17 mouse cellular contexts compared by ENCODE assay signal in the genomic region with DNA sequence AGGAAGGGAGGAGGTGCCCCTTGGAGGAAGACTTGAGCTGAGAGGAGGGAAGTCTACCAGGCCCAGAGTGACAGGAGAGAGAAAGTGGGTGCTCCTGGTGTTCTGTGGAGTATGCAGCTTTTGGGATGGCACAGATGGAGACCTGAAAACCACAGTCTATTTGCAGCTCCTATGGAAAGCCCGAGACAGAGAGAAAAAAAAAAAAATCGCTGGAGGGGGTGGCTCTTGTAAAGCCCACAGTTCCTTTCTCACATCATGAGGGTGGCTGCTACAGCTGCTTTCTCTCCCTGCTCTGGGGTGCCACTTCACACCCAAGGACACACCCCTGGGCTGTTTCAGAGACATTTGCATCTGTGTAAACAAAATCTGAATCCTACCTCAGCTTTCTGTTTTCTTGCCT.
DNase-seq lines count a peak whose midpoint lies in the region; ATAC-seq and TF ChIP-seq lines count a peak whose summit lies in the region.
"Had no signal": no experiment of that assay in that cellular context is flagged by ENCODE, and none has a peak within 500 bp of the region (broad histone marks: within the 10 kb centered on the region; RNA-seq: fewer than 3 reads in every experiment).

No protein-coding gene starts in this region.

- no peak for TF ChIP-seq CTCF in left cerebral cortex, adult 2 months (IDR thresholded peaks at IDR 0.05)

- peaks cover 22% of the 10 kb centered on the region for H3K4me1 ChIP-seq in forebrain, embryonic 10.5 days
- no peaks in the 10 kb centered on the region for H3K4me1 ChIP-seq in forebrain, embryonic 11.5 days (replicated peaks; ENCODE audit: control insufficient read depth, insufficient read depth, low read length)
- peaks cover 11% of the 10 kb centered on the region for H3K4me1 ChIP-seq in midbrain, embryonic 10.5 days
- H3K4me1 ChIP-seq in midbrain, embryonic 16.5 days (ENCODE audit: control insufficient read depth, insufficient read depth, low read length) = no peaks in the 10 kb centered on the region
- H3K4me1 ChIP-seq: embryonic facial prominence, embryonic 13.5 days; heart, embryonic 15.5 days had no signal

- H3K27ac ChIP-seq in forebrain, embryonic 10.5 days = peak overlapping the region; percentile 51; the same call in 1 of the 2 replicates
- H3K27ac ChIP-seq in forebrain, embryonic 11.5 days (ENCODE audit: low read depth, low read length) = no peak overlapping the region
- H3K27ac ChIP-seq in midbrain, embryonic 10.5 days (replicated peaks) = peak overlapping the region; percentile 23; the same call in 1 of the 2 replicates
- H3K27ac ChIP-seq in midbrain, embryonic 16.5 days (ENCODE audit: low read length) = no peak overlapping the region
- peak overlapping the region; percentile 79 for H3K27ac ChIP-seq in left cerebral cortex, adult 2 months
- H3K27ac ChIP-seq: embryonic facial prominence, embryonic 13.5 days; heart, adult 2 months; heart, embryonic 15.5 days had no signal

- H3K36me3 ChIP-seq in forebrain, embryonic 10.5 days (replicated peaks) = no peaks in the 10 kb centered on the region
- no peaks in the 10 kb centered on the region for H3K36me3 ChIP-seq in forebrain, embryonic 11.5 days (ENCODE audit: control insufficient read depth, insufficient read depth, low read length)
- H3K36me3 ChIP-seq in midbrain, embryonic 10.5 days = no peaks in the 10 kb centered on the region
- no peaks in the 10 kb centered on the region for H3K36me3 ChIP-seq in midbrain, embryonic 16.5 days (ENCODE audit: control insufficient read depth, insufficient read depth, low read length)
- H3K36me3 ChIP-seq: embryonic facial prominence, embryonic 13.5 days; heart, embryonic 15.5 days had no signal

- intact Hi-C loops in left cerebral cortex, adult 2 months (cut with DNase I) = loop anchor here (1.0 to 10.0 kb wide), 4 partner anchors 10 to 329 kb away; a partner anchor contains a TSS

- H3K9ac ChIP-seq in forebrain, embryonic 11.5 days (ENCODE audit: low read length) = no peak overlapping the region
- H3K9ac ChIP-seq in midbrain, embryonic 16.5 days (ENCODE audit: low read depth, low read length) = no peak overlapping the region
- H3K9ac ChIP-seq: embryonic facial prominence, embryonic 13.5 days; heart, embryonic 15.5 days had no signal

- ATAC-seq in forebrain, embryonic 11.5 days (replicated peaks; ENCODE audit: low FRiP score) = no peak
- no peak for ATAC-seq in midbrain, embryonic 16.5 days
- ATAC-seq: inflammation-experienced regulatory T-cells, adult 6 months had no signal

- H3K9me3 ChIP-seq in forebrain, embryonic 10.5 days = no peaks in the 10 kb centered on the region
- H3K9me3 ChIP-seq in forebrain, embryonic 11.5 days (ENCODE audit: control insufficient read depth, low read length) = no peaks in the 10 kb centered on the region
- H3K9me3 ChIP-seq in midbrain, embryonic 10.5 days (replicated peaks) = no peaks in the 10 kb centered on the region
- H3K9me3 ChIP-seq in midbrain, embryonic 16.5 days (replicated peaks; ENCODE audit: control insufficient read depth, low read length, poor library complexity, severe bottlenecking) = no peaks in the 10 kb centered on the region
- H3K9me3 ChIP-seq: embryonic facial prominence, embryonic 13.5 days; heart, embryonic 15.5 days had no signal

- no peak overlapping the region for H3K4me3 ChIP-seq in forebrain, embryonic 10.5 days
- no peak overlapping the region for H3K4me3 ChIP-seq in forebrain, embryonic 11.5 days (ENCODE audit: low read depth, low read length)
- H3K4me3 ChIP-seq in midbrain, embryonic 10.5 days = no peak overlapping the region
- no peak overlapping the region for H3K4me3 ChIP-seq in midbrain, embryonic 16.5 days (ENCODE audit: low read depth, low read length)
- H3K4me3 ChIP-seq in left cerebral cortex, adult 2 months = no peak overlapping the region
- H3K4me3 ChIP-seq: embryonic facial prominence, embryonic 13.5 days; heart, adult 2 months; heart, embryonic 15.5 days had no signal

- no peak for DNase-seq in forebrain, embryonic 10.5 days (ENCODE audit: extremely low spot score, low spot score)
- no peak for DNase-seq in forebrain, embryonic 11.5 days (ENCODE audit: low spot score)
- DNase-seq in midbrain, embryonic 10.5 days (ENCODE audit: low spot score) = no peak
- peak; percentile 17 to 38 for DNase-seq in left cerebral cortex, adult 2 months (ENCODE audit: extremely low spot score in 1 of 2, low spot score in 2 of 2)
- peak; percentile 34 to 75 for DNase-seq in right cerebral cortex, postnatal 36 days (ENCODE audit: low spot score in 2 of 2)
- DNase-seq in thymus, adult 18-20 months = no peak
- DNase-seq in spleen, postnatal 36 days (ENCODE audit: low spot score in 2 of 2) = no peak
- DNase-seq: adrenal gland, adult 8-10 months; cerebellum, adult 2 months; heart, adult 2 months; lung, adult 18-20 months; lung, postnatal 36 days; thymus, adult 2 months had no signal

- no peaks in the 10 kb centered on the region for H3K27me3 ChIP-seq in forebrain, embryonic 10.5 days (ENCODE audit: poor library complexity, severe bottlenecking)
- no peaks in the 10 kb centered on the region for H3K27me3 ChIP-seq in forebrain, embryonic 11.5 days (ENCODE audit: control insufficient read depth, insufficient read depth, low read length)
- no peaks in the 10 kb centered on the region for H3K27me3 ChIP-seq in midbrain, embryonic 10.5 days (ENCODE audit: low read depth, poor library complexity, severe bottlenecking)
- no peaks in the 10 kb centered on the region for H3K27me3 ChIP-seq in midbrain, embryonic 16.5 days (ENCODE audit: control insufficient read depth, insufficient read depth, low read depth, low read length)
- H3K27me3 ChIP-seq: embryonic facial prominence, embryonic 13.5 days; heart, embryonic 15.5 days had no signal

- H3K4me2 ChIP-seq in forebrain, embryonic 11.5 days (ENCODE audit: low read depth, low read length, severe bottlenecking) = no peak overlapping the region
- no peak overlapping the region for H3K4me2 ChIP-seq in midbrain, embryonic 16.5 days (ENCODE audit: low read length)
- H3K4me2 ChIP-seq: embryonic facial prominence, embryonic 13.5 days; heart, embryonic 15.5 days had no signal

- whole genome bisulfite sequencing in forebrain, embryonic 10.5 days = 75% methylated on average over 2 of the region's 2 CpGs
- WGBS in forebrain, embryonic 11.5 days = 68% methylated on average over 2 of the region's 2 CpGs
- WGBS in midbrain, embryonic 10.5 days = 70% methylated on average over 2 of the region's 2 CpGs
- WGBS in midbrain, embryonic 16.5 days = 48% methylated on average over 2 of the region's 2 CpGs

Comparison
In these comparisons a context has a peak if more than half of its experiments do, and no peak if none do; other contexts are left out.
1. H3K27ac ChIP-seq: peak in forebrain, embryonic 10.5 days (single experiment), midbrain, embryonic 10.5 days (single experiment) and left cerebral cortex, adult 2 months (single experiment); none in forebrain, embryonic 11.5 days (single experiment) and midbrain, embryonic 16.5 days (single experiment).
2. DNase-seq: peak in left cerebral cortex, adult 2 months (2 of 2) and right cerebral cortex, postnatal 36 days (2 of 2); none in forebrain, embryonic 10.5 days (single experiment), forebrain, embryonic 11.5 days (single experiment), midbrain, embryonic 10.5 days (single experiment), thymus, adult 18-20 months (0 of 2) and spleen, postnatal 36 days (0 of 2).